Mouse (Mus musculus) left cerebral cortex, postnatal 14 days (tissue): ENCODE measurements around the gene Zgrf1. TPM values are rescaled to one million over a fixed set of nuclear protein-coding genes. Genes with fewer than 3 reads are reported as not detected.

Source experiments
- DNase-seq, 2 experiments: peaks; one replicate each; pipeline ENCODE4 v3.0.0; 2021 to 2022; ENCODE audit warnings: low spot score in 2 of 2, mixed read lengths in 1 of 2
- intact Hi-C: fragments of 180-260 bp; cut with DNase I; formaldehyde crosslinking; loops from one replicate; pipeline ENCODE4 v1.15.1; 2025
- long read RNA-seq, 2 experiments: library from polyadenylated mRNA; stranded (forward); transcript quantifications; one replicate each; pipeline ENCODE4 v2.0.0; 2021
- total RNA-seq, 2 experiments: library from RNA; stranded (reverse); gene quantifications; 2 replicates each; pipeline ENCODE4 v1.2.3; 2021

Gene Zgrf1
- 1 to 10 TPM; 2.3 to 2.6 TPM for total RNA-seq
- long read RNA-seq, experiment 1, partial matches to known transcripts: 0 of 1 reads
- long read RNA-seq, experiment 1, other reads (novel, unspliced or antisense): 1 of 1 reads
- long read RNA-seq, experiment 2, partial matches to known transcripts: 0 of 1 reads
- long read RNA-seq, experiment 2, other reads (novel, unspliced or antisense): 1 of 1 reads

DNA sequence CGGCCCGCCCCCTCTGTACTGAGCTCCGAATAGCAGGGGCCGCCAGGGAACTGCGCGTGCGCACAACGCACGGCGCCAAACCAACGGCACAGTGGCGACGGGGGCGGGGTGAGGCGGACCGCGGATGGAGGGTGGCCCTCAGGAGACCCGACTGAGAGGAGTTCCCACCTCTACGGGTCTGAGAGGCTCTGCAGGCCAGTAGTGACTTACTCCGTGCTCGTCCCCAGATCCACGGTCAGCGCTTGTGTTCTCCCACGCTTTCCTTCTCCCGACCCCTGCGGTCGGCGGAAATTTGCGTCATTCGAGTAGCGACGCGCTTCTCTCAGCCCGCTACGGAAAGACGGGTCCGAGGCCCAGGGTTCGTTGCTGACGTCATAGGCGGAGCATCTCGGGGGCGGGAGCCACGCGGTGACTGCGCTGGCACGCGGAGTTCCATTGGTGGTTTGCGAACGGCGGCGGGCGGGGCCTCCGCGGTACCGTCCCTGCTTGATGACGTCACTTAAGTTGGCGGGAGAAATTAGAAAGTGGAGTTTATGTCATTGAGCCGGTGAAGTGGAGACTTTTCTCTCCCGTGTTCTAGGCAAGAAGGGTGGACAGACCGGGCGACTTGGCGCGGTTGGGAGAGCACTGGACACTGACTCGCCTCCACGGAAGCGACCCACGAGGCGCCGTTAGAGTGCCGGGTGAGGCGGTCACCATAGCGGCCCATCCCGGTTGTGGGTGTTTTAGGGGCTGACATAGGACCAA is at the start of gene Zgrf1, which contains the start of gene Larp7:
Gene Zgrf1, plus strand, starts transcription at position 517 of the 747 bp plus-strand sequence.
Gene Larp7, minus strand, starts transcription at position 377 of the 747 bp plus-strand sequence.
- intact Hi-C loops: loop anchor here (5.0 kb wide), 2 partner anchors 101 to 231 kb away; no protein-coding TSS in a partner anchor
- DNase-seq: peak; percentile 99

- no peak for DNase-seq
- intact Hi-C loops: no loop called here
These were observed 45.2 kb upstream of the Zgrf1 start for GRCm38 (mm10) chr3:127507878-127508783.

DNA sequence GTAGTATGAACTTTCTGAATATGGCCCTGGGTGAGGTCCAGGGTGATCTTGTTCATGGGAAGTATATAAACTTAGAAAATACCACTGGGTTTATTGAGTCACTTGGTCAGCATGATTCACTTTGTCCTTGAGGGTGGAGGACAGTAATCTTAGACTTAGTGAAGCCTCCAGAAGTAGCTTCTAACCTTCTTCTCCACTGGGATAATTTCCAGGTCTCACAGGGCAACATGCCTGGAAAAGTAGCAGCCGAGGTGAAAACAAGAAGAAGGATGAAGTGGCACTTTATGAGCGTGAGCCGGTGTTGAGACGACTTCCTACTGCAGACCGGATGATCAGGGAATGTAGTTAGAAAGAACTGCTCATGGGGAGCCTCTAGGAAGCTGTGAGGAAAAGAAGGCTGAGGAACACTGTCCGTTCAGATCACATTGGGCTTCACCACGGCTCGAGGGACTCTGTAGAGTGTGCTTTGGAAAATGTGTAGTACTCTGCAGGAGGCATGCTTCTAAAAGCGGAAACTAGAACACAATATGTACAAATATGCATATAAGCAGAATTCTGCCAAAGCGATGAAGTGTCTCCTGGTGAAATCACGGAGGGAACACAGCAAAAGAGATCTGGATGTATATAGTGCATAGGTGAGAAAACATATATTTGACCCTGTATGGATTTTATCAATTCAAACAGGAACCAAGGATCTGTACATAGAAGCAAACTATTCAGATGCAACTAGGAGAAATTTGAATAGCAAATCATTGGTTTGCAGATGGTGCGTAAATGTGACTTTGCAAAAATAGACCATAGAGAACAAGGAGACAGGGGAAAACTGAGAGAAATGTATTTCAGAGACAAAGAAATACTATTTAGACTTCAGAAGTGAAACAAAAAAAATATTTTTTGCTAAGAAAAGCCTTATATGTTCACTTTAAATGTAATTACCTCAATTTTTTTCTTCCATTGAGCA is 41.2 kb upstream of the Zgrf1 start:
- intact Hi-C loops: no loop called here
- DNase-seq: peak; percentile 9 to 18

- intact Hi-C loops: no loop called here
- DNase-seq: no peak
These were observed 40.4 kb upstream of the Zgrf1 start for GRCm38 (mm10) chr3:127512794-127513335.

GRCm38 (mm10) chr3:127513699-127514098 is 39.6 kb upstream of the Zgrf1 start:
- no peak for DNase-seq
- intact Hi-C loops: no loop called here

GRCm38 (mm10) chr3:127515251-127515650 is 38.0 kb upstream of the Zgrf1 start:
- no peak for DNase-seq
- intact Hi-C loops: no loop called here

GRCm38 (mm10) chr3:127520300-127520699 is 33.0 kb upstream of the Zgrf1 start:
- intact Hi-C loops: no loop called here

DNA sequence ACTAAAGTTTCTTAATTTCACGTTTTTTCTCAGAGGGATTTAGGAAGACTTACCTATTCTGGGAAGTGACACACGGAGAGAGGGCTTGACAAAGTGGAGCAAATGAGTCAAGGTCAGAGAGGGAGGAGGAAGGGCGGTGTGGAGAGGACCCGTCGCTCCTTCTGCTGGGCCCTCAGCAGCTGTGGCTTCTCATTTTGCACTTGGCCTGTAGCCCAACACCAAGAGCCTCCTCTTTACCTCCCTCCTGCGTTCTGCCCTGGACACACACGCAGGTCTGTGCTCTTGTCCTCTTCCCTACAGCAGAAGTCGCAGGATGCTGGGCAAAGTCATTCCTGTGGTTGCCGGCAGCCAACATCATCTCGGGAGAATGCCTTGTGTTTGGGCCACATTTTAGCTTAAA is 32.1 kb upstream of the Zgrf1 start:
- no peak for DNase-seq
- intact Hi-C loops: no loop called here

More at GRCm38 (mm10) chr3:127520300-127520699, 33.0 kb upstream of the Zgrf1 start:
- DNase-seq: no peak

GRCm38 (mm10) chr3:127525188-127525819 is 28.0 kb upstream of the Zgrf1 start:
- no peak for DNase-seq
- intact Hi-C loops: no loop called here

GRCm38 (mm10) chr3:127527465-127528034 is 25.7 kb upstream of the Zgrf1 start:
- intact Hi-C loops: no loop called here
- DNase-seq: peak in 1 of 2 experiments; percentile 49

DNA sequence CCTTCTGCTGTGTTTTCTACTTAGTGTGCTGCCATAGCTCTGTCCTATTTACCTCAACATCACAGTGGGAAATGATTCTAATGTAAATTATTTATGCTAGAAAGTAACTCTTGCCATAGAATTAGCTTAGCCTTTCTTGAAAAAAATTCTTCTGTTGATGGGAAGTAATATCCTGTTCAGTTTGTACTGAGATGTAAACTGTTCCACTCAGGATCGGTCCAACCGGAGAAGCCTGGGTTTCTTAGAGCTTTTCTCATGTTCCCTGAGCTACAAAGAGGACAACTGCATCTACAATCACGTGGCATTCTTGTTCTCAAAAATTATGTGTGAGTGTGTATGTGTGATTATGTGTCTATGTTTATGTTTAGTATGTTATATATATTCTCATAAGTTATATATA is 24.1 kb upstream of the Zgrf1 start:
- intact Hi-C loops: no loop called here
- DNase-seq: no peak

GRCm38 (mm10) chr3:127529824-127530223 is 23.5 kb upstream of the Zgrf1 start:
- DNase-seq: no peak
- intact Hi-C loops: no loop called here

DNA sequence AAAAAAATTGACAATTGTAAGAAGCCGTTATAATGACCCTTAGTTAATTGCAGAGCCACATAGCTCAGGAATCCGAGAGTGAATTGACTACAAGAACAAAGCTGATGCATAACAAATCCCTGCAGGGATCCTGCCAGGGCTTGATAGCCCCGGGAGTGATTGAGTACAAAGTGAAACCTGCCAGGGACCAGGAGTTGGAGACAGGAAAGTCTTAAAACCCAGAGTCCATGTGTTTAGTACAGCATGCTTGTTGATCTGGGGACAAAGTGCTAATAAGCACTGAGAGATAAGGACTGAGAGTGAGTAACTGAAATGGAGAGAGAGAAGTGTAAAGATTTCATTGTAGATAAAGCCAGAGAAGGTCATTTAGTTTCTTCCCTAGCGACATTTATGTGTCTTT is 23.0 kb upstream of the Zgrf1 start:
- intact Hi-C loops: no loop called here
- no peak for DNase-seq

GRCm38 (mm10) chr3:127539193-127539592 is 14.1 kb upstream of the Zgrf1 start:
- DNase-seq: no peak
- intact Hi-C loops: no loop called here

GRCm38 (mm10) chr3:127543976-127544375 is 9.3 kb upstream of the Zgrf1 start:
- intact Hi-C loops: no loop called here
- DNase-seq: no peak

DNA sequence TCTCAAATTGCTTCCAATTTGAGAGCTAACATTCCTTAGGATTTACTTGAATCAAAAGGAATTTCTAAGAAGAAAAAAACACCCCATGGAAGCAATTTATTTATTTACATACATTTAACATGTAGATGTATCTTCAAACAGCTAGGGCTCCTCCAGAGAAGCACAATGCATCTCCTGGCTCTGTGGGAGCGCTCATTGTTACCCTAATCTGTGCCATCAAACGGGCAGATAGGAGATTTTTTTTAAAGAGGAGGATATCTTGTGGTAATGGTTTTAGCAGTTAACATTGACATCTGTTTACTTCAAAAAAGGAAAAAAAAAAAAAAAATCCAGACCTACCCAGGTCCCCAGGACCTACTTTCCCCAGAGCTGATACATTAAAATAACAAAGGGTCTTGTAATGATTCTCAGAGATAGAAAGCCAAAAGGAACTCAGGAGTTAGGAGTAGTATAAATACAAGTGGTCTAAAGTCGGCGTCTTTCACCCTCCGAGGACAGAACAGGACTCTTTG is 8.6 kb upstream of the Zgrf1 start:
- intact Hi-C loops: no loop called here
- no peak for DNase-seq

DNA sequence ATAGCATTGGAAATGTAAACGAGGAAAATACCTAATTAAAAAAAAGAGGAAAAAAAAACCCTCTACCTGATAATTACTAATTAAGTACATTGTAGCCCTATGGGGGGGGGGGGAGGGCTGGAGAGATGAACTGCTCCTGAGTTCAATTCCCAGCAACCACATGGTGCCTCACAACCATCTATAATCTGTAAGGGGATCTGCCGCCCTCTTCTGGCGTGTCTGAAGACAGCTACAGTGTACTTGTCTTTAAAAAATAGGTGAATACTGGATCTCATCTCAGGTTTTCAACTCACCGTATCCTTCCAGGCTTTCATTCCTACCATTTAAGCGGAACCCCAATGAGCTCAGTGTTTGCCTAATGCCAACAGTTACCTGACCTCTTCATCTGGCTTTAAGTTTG is 5.4 kb upstream of the Zgrf1 start:
- no peak for DNase-seq
- intact Hi-C loops: no loop called here
